Mouse (Mus musculus) embryonic facial prominence, embryonic 12.5 days (tissue): ENCODE results near the gene Crcp. TPM values are rescaled to one million over a fixed set of nuclear protein-coding genes. Genes with fewer than 3 reads are reported as not detected.

Experiments used
- ATAC-seq: fragments of 200-750 bp; cut with Nextera tagmentation; 2 replicates; pipeline ENCODE4 v1.8.0; 2017; ENCODE audit not compliant: insufficient number of reproducible peaks, insufficient read depth, low FRiP score, low TSS enrichment
- H3K27ac ChIP-seq: fragments of 300-500 bp; sonication (generic); 2 replicates; pipeline ENCODE4 v1.5.1; 2016; ENCODE audit warnings: mild to moderate bottlenecking
- H3K27me3 ChIP-seq: fragments of 300-500 bp; sonication (generic); 2 replicates; pipeline ENCODE4 v1.6.1; 2016; ENCODE audit warnings: mild to moderate bottlenecking, moderate library complexity
- H3K36me3 ChIP-seq: fragments of 300-500 bp; sonication (generic); 2 replicates; pipeline ENCODE4 v1.6.1; 2016; ENCODE audit warnings: mild to moderate bottlenecking
- H3K4me1 ChIP-seq: fragments of 300-500 bp; sonication (generic); 2 replicates; pipeline ENCODE4 v1.6.1; 2016
- H3K4me2 ChIP-seq: fragments of 300-500 bp; sonication (generic); replicated peaks from 2 replicates; pipeline ENCODE4 v1.6.1; 2016; ENCODE audit warnings: mild to moderate bottlenecking, moderate library complexity
- H3K4me3 ChIP-seq: fragments of 300-500 bp; sonication (generic); 2 replicates; pipeline ENCODE4 v1.5.1; 2016; ENCODE audit warnings: mild to moderate bottlenecking
- H3K9ac ChIP-seq: fragments of 300-500 bp; sonication (generic); 2 replicates; pipeline ENCODE4 v1.6.1; 2016; ENCODE audit warnings: mild to moderate bottlenecking, moderate library complexity
- H3K9me3 ChIP-seq: fragments of 300-500 bp; sonication (generic); 2 replicates; pipeline ENCODE4 v1.6.1; 2016; ENCODE audit warnings: mild to moderate bottlenecking, moderate library complexity
- WGBS: fragments of 180-500 bp; shearing (Covaris S2); methylation state at CpG from one replicate; pipeline ENCODE4 v1.1.7; 2016; 5-methylcytosine and 5-hydroxymethylcytosine counted together
- polyA plus RNA-seq: library from polyadenylated mRNA; unstranded; fragments of >200 nt; fragmentation: Nextera tagmentation; extraction: Ambion mirVana; gene quantifications from 2 replicates; pipeline ENCODE4 v1.2.1, GENCODE M21; 2016

Crcp gene
- polyA plus RNA-seq, 1 experiment from 2014 or later: 42.0 TPM

DNA sequence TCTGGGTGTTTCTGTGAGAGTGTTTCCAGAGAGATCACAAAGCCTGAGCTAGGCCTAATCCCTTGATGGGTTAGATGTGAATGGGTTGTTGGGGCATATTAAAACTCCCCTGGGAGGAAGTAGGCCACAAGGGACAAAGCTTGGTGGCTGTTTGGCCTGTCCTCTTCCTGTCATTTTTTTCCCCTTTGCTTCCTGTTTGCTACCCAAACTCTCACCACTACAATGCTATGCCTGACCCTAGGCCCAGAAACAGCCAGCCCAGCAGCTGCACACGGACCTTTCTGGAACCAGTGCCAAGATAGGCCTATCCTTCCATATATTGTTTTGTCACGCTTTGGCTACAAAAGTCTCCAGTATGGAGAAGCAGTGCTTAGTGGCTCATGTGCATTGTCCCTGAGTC, 33.0 kb downstream of the Crcp start:
- Histone ChIP-seq H3K27me3 (no peaks in the 10 kb centered on the region), H3K9me3 (no peaks in the 10 kb centered on the region), H3K4me3 (no peak overlapping the region), H3K9ac (no peak overlapping the region), H3K4me2 (no peak overlapping the region), H3K4me1 (no peaks in the 10 kb centered on the region), H3K27ac (no peak overlapping the region), H3K36me3 (peaks cover 15% of the 10 kb centered on the region)
- ATAC-seq: no peak
- WGBS: 83% methylated on average over 2 of the region's 2 CpGs

DNA sequence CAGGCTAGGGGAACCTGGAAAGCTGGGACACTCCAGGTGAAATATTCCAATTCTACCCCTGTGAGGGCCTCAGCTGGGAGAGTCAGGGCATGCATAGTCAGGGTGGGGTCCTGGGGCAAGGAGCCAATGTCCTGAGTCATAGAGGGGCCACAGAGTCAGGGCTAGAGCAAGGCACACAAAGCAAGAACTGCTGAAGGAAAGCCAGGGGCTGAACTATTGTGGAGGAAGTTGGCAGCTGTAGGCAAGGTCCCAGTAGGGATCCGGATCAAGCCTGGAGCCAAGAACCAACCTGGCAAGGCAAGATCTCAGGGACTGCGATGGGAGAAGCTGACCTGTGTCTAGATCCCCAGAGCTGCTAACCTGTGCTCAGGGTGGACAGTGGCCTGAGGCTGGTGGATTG, 34.7 kb downstream of the Crcp start:
- no peak overlapping the region for H3K27ac ChIP-seq
- WGBS: 90% methylated on average over 2 of the region's 2 CpGs
- peaks cover 15% of the 10 kb centered on the region for H3K36me3 ChIP-seq
- H3K27me3 ChIP-seq: no peaks in the 10 kb centered on the region
- no peak overlapping the region for H3K4me2 ChIP-seq
- no peaks in the 10 kb centered on the region for H3K4me1 ChIP-seq
- no peaks in the 10 kb centered on the region for H3K9me3 ChIP-seq
- H3K4me3 ChIP-seq: no peak overlapping the region
- ATAC-seq: no peak
- H3K9ac ChIP-seq: no peak overlapping the region

DNA sequence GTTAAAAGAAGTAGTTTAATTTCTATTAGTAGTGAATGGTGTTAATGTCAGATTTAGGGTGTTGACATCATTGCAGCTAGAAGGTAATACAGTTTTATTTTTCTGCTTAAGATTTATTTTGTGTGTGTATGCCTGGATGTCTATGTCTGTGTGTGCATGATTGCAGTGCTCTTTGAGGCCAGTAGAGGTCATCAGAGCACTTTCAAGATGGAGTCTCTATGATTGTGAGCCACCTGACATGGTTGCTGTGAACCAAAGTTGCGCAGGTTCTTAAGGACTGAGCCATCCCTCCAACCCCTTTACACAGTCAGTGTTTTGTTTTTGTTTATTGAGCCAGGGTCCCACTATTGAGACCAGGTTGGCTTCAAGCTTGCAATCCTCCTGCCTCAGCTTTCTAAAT, 36.5 kb downstream of the Crcp start:
- Histone ChIP-seq H3K27me3 (no peaks in the 10 kb centered on the region), H3K4me3 (no peak overlapping the region), H3K36me3 (peaks cover 3% of the 10 kb centered on the region; the same call in 1 of the 2 replicates), H3K4me2 (no peak overlapping the region), H3K4me1 (no peaks in the 10 kb centered on the region), H3K9ac (no peak overlapping the region), H3K9me3 (no peaks in the 10 kb centered on the region), H3K27ac (no peak overlapping the region)
- 85% methylated on average over 1 of the region's 1 CpGs for WGBS
- no peak for ATAC-seq

DNA sequence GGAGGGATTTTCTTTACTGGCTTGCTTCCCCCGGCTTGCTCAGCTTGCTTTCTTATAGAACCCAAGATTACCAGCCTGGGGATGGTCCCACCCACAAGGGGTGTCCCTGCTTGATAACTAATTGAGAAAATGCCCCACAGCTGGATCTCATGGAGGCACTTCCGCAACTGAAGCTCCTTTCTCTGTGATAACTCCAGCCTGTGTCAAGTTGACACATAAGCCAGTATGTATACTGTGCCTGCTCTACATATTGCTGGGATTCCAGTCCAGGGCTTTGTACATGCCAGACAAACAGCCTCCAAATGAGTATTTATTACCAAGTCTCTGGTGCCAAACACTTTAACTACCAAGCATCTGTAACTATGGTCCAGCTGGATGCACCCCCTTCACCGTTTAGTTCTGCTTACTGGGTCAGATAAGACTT, 38.8 kb downstream of the Crcp start:
- Histone ChIP-seq H3K9me3 (no peaks in the 10 kb centered on the region), H3K9ac (no peak overlapping the region), H3K36me3 (no peaks in the 10 kb centered on the region), H3K27me3 (no peaks in the 10 kb centered on the region), H3K4me1 (no peaks in the 10 kb centered on the region), H3K4me3 (no peak overlapping the region), H3K27ac (no peak overlapping the region), H3K4me2 (no peak overlapping the region)
- ATAC-seq: no peak
- 64% methylated on average over 3 of the region's 3 CpGs for WGBS

DNA sequence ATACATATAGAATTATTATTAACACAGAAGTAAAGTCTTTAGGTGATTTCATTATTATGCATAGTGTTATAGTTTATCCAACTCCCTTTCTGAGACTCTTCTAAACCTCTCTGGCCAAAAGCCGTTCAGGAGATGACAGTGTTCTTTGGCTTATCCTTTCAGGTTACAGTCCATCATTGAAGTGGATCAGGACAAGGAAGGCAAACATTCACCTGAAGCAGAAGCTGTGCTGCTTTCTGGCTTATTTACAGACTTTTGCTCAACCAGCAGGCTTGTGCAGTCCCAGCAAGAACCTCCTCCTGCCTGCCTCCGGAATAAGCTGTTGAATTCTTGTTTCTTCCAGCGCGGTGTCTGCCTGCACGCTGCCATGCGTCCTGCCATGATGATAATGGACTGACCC, 43.9 kb downstream of the Crcp start, which contains the start of gene Tpst1:
Tpst1 (plus strand) TSS at position 301 of the 400 bp plus-strand sequence.
- ATAC-seq: no peak
- no peak within 1 kb of the TSS for H3K4me2 ChIP-seq
- H3K27me3 ChIP-seq: no peaks in the 10 kb centered on the region
- H3K4me1 ChIP-seq: no peaks in the 10 kb centered on the region
- H3K27ac ChIP-seq: no peak within 1 kb of the TSS
- no peaks in the 10 kb centered on the region for H3K9me3 ChIP-seq
- WGBS: 91% methylated on average over 6 of the region's 6 CpGs
- no peaks in the 10 kb centered on the region for H3K36me3 ChIP-seq
- H3K9ac ChIP-seq: no peak within 1 kb of the TSS
- no peak within 1 kb of the TSS for H3K4me3 ChIP-seq

DNA sequence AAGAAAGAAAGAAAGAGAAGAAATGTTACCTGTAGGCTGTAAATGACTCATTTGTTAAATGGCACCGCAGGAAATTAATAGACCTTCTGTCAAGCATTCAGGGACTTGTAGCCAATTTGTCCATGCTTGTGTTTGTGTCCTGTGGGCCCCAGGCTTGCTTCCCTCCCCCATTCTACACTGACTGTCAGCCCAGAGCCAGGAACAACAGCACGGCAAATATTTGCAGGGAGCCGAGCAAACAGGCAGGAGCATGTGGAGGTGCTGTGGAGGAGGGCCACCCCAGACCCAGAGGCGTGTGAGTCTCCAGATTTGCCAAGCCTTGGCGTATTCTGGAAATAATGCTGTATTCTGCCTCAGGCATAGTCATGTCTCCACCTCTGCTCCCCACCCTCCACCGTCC, 45.4 kb downstream of the Crcp start:
- no peak for ATAC-seq
- Histone ChIP-seq H3K4me2 (no peak overlapping the region), H3K9ac (no peak overlapping the region), H3K27me3 (no peaks in the 10 kb centered on the region), H3K4me1 (no peaks in the 10 kb centered on the region), H3K27ac (no peak overlapping the region), H3K9me3 (no peaks in the 10 kb centered on the region), H3K4me3 (no peak overlapping the region), H3K36me3 (no peaks in the 10 kb centered on the region)
- 71% methylated on average over 6 of the region's 6 CpGs for WGBS

DNA sequence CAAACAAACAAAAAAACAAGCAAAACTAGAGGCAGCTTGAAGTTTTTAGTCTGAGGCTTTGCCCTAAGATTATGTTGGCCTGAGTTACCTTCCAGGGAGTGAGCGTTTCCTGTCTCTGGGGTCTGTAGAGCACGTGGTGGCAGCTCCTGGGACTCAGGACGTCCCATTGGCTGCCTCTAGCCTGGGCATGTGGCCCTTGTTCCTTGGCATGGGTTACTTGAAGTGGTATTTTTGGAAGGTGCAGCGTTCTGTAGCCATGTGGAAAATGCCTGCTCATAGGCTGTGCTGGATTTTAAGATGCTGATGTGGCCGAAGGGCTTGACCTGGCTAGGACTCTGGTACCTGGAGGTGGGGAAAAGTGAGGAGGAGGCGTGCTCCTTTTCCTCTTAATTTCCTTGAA, 47.3 kb downstream of the Crcp start:
- H3K4me2 ChIP-seq: no peak overlapping the region
- H3K27ac ChIP-seq: no peak overlapping the region
- no peak for ATAC-seq
- H3K9ac ChIP-seq: no peak overlapping the region
- WGBS: 65% methylated on average over 6 of the region's 6 CpGs
- 0 out of 2 replicates have a peak, but pooled peaks cover 7% of the 10 kb centered on the region for H3K4me1 ChIP-seq
- H3K27me3 ChIP-seq: no peaks in the 10 kb centered on the region
- no peak overlapping the region for H3K4me3 ChIP-seq
- no peaks in the 10 kb centered on the region for H3K9me3 ChIP-seq
- H3K36me3 ChIP-seq: 0 out of 2 replicates have a peak, but pooled peaks cover 2% of the 10 kb centered on the region

DNA sequence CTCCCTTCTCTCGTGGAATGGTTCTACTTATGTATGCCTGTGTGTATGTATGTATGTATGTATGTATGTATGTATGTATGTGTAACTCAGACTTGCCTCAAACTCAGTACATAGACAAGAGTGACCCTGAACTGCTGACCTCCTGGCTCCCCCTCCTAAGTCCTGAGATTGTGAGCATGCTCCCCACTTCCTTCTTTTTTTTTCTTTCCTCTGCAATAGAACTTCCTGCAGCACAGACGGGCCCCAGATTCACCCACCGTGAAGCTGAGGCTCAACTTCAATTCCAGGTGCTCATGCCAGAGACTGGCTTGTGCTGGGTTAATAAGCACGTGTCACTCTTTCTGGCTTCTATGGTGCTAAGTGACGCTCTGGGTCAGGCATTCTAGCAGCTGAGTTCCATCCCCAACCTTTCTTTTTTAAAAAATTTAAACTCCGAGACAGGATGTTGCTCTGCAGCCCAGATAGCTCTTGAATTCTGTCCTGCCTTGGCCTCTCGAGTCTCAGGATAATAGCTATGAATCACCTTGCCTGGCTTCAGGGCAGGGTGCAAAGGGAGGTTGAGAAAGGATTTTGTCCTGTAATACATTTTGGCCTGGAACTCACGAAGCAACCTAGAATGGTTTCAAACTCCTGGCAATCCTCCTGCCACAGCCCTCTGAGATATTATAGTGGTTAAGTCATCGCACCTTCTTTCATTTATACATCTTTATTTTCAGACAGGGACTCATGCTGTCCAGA, 49.2 kb downstream of the Crcp start:
- Histone ChIP-seq H3K4me1 (0 out of 2 replicates have a peak, but pooled peaks cover 7% of the 10 kb centered on the region), H3K36me3 (peaks cover 6% of the 10 kb centered on the region; the same call in 1 of the 2 replicates), H3K27ac (no peak overlapping the region), H3K9me3 (no peaks in the 10 kb centered on the region), H3K4me3 (no peak overlapping the region), H3K27me3 (no peaks in the 10 kb centered on the region), H3K9ac (no peak overlapping the region), H3K4me2 (no peak overlapping the region)
- WGBS: 77% methylated on average over 9 of the region's 9 CpGs
- no peak for ATAC-seq

DNA sequence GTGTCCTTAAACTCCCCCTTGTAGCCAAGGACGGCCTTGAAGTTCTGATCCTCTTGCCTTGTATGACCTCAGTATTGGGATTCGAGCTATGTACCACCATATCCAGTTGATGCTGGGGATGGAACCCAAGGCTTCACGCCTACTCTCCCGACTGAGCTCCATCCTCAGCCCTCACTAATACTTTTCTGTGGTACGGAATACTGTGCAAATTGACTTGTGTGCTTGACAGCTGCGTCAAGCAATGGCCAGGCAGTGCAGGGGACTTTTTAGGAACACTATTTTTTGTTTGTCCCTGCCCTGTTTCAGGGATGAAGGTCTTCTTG, 49.7 kb downstream of the Crcp start:
- H3K36me3 ChIP-seq: peaks cover 6% of the 10 kb centered on the region; the same call in 1 of the 2 replicates
- 47% methylated on average over 6 of the region's 6 CpGs for WGBS
- no peaks in the 10 kb centered on the region for H3K9me3 ChIP-seq
- peak overlapping the region; percentile 90; the same call in 1 of the 2 replicates for H3K9ac ChIP-seq
- peak; percentile 59; the same call in 1 of the 2 replicates for ATAC-seq
- no peaks in the 10 kb centered on the region for H3K27me3 ChIP-seq
- H3K4me1 ChIP-seq: 0 out of 2 replicates have a peak, but pooled peaks cover 7% of the 10 kb centered on the region
- H3K4me3 ChIP-seq: peak overlapping the region; percentile 76
- H3K27ac ChIP-seq: peak overlapping the region; percentile 78; the same call in 1 of the 2 replicates
- H3K4me2 ChIP-seq: peak overlapping the region; percentile 78

DNA sequence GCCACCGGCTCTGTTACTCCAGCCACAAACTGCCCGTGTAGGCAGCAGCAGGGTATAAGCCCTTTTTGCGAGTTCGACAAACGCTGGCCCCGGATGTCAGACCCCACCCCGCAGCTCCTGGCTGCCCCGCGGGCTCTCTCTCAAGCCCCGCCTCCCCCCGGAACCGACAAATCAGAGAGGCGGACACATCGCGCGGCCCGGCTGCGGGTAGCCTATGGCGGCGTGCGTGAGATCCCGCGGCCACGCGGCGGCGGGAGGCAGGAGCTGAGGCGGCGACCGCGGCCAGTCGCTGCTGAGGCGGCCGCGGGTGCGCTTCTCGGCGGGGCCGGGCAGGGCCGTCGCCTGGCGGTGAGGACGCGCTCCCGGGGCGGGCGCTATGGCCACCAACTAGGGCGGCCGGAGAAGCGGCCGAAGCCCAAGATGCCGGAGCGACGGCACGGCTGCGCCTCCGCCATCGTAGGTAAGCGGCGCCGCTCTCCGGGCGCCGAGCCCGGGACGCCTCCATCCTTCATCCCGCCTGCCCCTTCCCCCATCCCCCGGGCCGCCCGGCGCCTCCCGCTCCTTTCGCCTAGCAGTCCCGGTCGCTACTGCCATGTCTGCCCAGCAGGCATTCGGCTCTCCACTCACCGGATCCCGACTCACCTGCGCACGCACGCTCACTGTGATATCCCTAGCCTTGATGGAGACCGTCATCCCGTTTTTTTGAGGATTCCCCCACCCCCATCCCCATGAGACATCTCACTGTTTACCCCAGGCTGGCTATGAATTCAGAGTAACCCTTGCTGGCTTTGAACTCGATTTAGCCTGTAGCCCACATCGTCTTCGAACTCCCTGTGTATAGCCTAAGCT, 50.3 kb downstream of the Crcp start:
- Histone ChIP-seq H3K4me2 (peak overlapping the region; percentile 78), H3K27me3 (no peaks in the 10 kb centered on the region), H3K9ac (peak overlapping the region; percentile 90), H3K4me3 (peak overlapping the region; percentile 76), H3K36me3 (peaks cover 6% of the 10 kb centered on the region; the same call in 1 of the 2 replicates), H3K27ac (peak overlapping the region; percentile 78), H3K9me3 (no peaks in the 10 kb centered on the region), H3K4me1 (0 out of 2 replicates have a peak, but pooled peaks cover 7% of the 10 kb centered on the region)
- 1% methylated on average over 67 of the region's 86 CpGs for WGBS
- ATAC-seq: peak; percentile 90

DNA sequence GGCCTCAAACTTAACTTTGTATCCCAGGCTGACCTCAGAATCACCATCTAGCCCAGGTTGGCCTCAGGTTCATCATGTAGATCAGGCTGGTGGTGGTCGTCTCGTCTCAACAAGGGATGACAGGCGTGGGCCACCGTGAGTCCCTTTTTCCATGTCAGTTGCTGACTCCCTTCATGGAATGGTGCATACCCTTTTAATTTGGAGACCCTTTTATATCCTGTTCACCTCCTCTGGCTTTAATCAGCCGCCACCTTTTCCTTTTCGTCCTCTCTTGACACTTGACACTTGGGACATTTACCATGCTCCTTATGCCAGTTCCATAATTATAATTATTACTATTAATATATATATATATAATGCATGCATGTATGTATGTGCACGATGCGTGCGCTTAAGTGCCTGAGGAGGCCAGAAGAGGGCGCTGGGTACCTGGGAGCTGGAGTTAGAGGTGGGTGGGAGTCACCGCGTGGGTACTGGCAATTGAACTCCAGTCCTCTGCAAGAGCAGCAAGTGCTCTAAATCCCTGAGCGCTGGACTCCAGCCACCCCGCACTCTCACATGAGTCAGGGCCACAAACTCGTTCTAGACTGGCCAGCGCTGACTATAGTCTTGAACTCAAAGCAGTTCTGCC, 51.1 kb downstream of the Crcp start:
- peak overlapping the region; percentile 90 for H3K9ac ChIP-seq
- H3K9me3 ChIP-seq: no peaks in the 10 kb centered on the region
- H3K36me3 ChIP-seq: peaks cover 6% of the 10 kb centered on the region; the same call in 1 of the 2 replicates
- no peak overlapping the region for H3K27ac ChIP-seq
- no peaks in the 10 kb centered on the region for H3K27me3 ChIP-seq
- H3K4me1 ChIP-seq: 0 out of 2 replicates have a peak, but pooled peaks cover 7% of the 10 kb centered on the region
- peak overlapping the region; percentile 78 for H3K4me2 ChIP-seq
- H3K4me3 ChIP-seq: peak overlapping the region; percentile 76
- ATAC-seq: no peak
- 70% methylated on average over 16 of the region's 16 CpGs for WGBS
